Mouse (Mus musculus) midbrain, postnatal 0 days (tissue): ENCODE measurements at regions not wholly inside any gene's neighbourhood (a gene's known extent, or its start where the extent isn't known, plus 50 kb on each side); places are given as distances from the start of the nearest gene placed in this dataset.

Source experiments
- ATAC-seq: fragments of 200-750 bp; cut with Nextera tagmentation; 2 replicates; pipeline ENCODE4 v1.8.0; 2017; ENCODE audit warnings: moderate number of reproducible peaks, mild to moderate bottlenecking, moderate TSS enrichment, moderate library complexity; ENCODE audit not compliant: low FRiP score
- DNase-seq: peaks from one replicate; pipeline ENCODE4 v3.0.0-alpha.2; 2015; ENCODE audit warnings: low spot score
- H3K27ac ChIP-seq: fragments of 300-500 bp; sonication (generic); 2 replicates; pipeline ENCODE4 v1.5.1; 2014; ENCODE audit warnings: low read depth, mild to moderate bottlenecking, low read length, mixed read lengths
- H3K27me3 ChIP-seq: fragments of 300-500 bp; sonication (generic); 2 replicates; pipeline ENCODE4 v1.6.1; 2014; ENCODE audit warnings: low read length, control low read depth, mixed read lengths; ENCODE audit not compliant: insufficient read depth
- H3K36me3 ChIP-seq: fragments of 300-500 bp; sonication (generic); 2 replicates; pipeline ENCODE4 v1.6.1; 2014; ENCODE audit warnings: low read length, control low read depth, mixed read lengths; ENCODE audit not compliant: insufficient read depth
- H3K4me1 ChIP-seq: fragments of 300-500 bp; sonication (generic); 2 replicates; pipeline ENCODE4 v1.6.1; 2014; ENCODE audit warnings: mild to moderate bottlenecking, control low read depth, antibody characterized with exemption, low read length, mixed read lengths; ENCODE audit not compliant: insufficient read depth
- H3K4me2 ChIP-seq: fragments of 300-500 bp; sonication (generic); 2 replicates; pipeline ENCODE4 v1.6.1; 2014; ENCODE audit warnings: low read depth, mild to moderate bottlenecking, low read length, mixed read lengths; ENCODE audit not compliant: poor library complexity, severe bottlenecking
- H3K4me3 ChIP-seq: fragments of 300-500 bp; sonication (generic); 2 replicates; pipeline ENCODE4 v1.5.1; 2014; ENCODE audit warnings: low read depth, mild to moderate bottlenecking, low read length, moderate library complexity
- H3K9ac ChIP-seq: fragments of 300-500 bp; sonication (generic); replicated peaks from 2 replicates; pipeline ENCODE4 v1.6.1; 2014; ENCODE audit warnings: mild to moderate bottlenecking, low read length, moderate library complexity, mixed read lengths; ENCODE audit not compliant: poor library complexity, severe bottlenecking
- H3K9me3 ChIP-seq: fragments of 300-500 bp; sonication (generic); 2 replicates; pipeline ENCODE4 v1.6.1; 2016; ENCODE audit warnings: low read length, control low read depth
- CTCF ChIP-seq: IDR thresholded peaks from 2 replicates; pipeline ENCODE4 v1.5.1; 2016; ENCODE audit warnings: antibody characterized with exemption, mild to moderate bottlenecking
- WGBS: fragments of 180-500 bp; shearing (Covaris S2); extraction: QIAGEN DNeasy Blood & Tissue Kit; methylation state at CpG from one replicate; pipeline ENCODE4 v1.1.7; 2014; 5-methylcytosine and 5-hydroxymethylcytosine counted together

GRCm38 (mm10) chr3:143778161-143778560 is 426.9 kb downstream of the Lmo4 start:
- Histone ChIP-seq H3K9me3 (no peaks in the 10 kb centered on the region), H3K36me3 (no peaks in the 10 kb centered on the region), H3K27ac (no peak overlapping the region), H3K4me1 (no peaks in the 10 kb centered on the region), H3K4me3 (no peak overlapping the region), H3K9ac (no peak overlapping the region), H3K27me3 (no peaks in the 10 kb centered on the region), H3K4me2 (no peak overlapping the region)
- WGBS: 53% methylated on average over 2 of the region's 2 CpGs
- ATAC-seq: no peak
- no peak for DNase-seq
- TF ChIP-seq CTCF: no peak

- H3K27ac ChIP-seq: no peak overlapping the region
- no peaks in the 10 kb centered on the region for H3K27me3 ChIP-seq
- H3K4me1 ChIP-seq: no peaks in the 10 kb centered on the region
- H3K4me2 ChIP-seq: no peak overlapping the region
- ATAC-seq: no peak
- TF ChIP-seq CTCF: no peak
- no peak overlapping the region for H3K4me3 ChIP-seq
- no peaks in the 10 kb centered on the region for H3K9me3 ChIP-seq
- no peak for DNase-seq
- 93% methylated on average over 1 of the region's 1 CpGs for WGBS
- no peaks in the 10 kb centered on the region for H3K36me3 ChIP-seq
- no peak overlapping the region for H3K9ac ChIP-seq
Measured at GRCm38 (mm10) chr3:143759337-143759736, 445.7 kb downstream of the Lmo4 start.

GRCm38 (mm10) chr3:143753197-143753596 is 451.8 kb downstream of the Lmo4 start:
- no peak overlapping the region for H3K9ac ChIP-seq
- H3K4me1 ChIP-seq: no peaks in the 10 kb centered on the region
- no peaks in the 10 kb centered on the region for H3K27me3 ChIP-seq
- no peak for DNase-seq
- ATAC-seq: no peak
- no peak overlapping the region for H3K27ac ChIP-seq
- H3K4me2 ChIP-seq: no peak overlapping the region
- H3K9me3 ChIP-seq: no peaks in the 10 kb centered on the region
- H3K4me3 ChIP-seq: no peak overlapping the region
- TF ChIP-seq CTCF: no peak
- 92% methylated on average over 3 of the region's 3 CpGs for WGBS
- H3K36me3 ChIP-seq: no peaks in the 10 kb centered on the region

GRCm38 (mm10) chr3:143752660-143753059 is 452.4 kb downstream of the Lmo4 start:
- no peaks in the 10 kb centered on the region for H3K27me3 ChIP-seq
- TF ChIP-seq CTCF: peak; percentile 25; the same call in 1 of the 2 replicates
- ATAC-seq: no peak
- H3K4me3 ChIP-seq: no peak overlapping the region
- 87% methylated on average over 1 of the region's 1 CpGs for WGBS
- no peak overlapping the region for H3K27ac ChIP-seq
- no peak overlapping the region for H3K4me2 ChIP-seq
- DNase-seq: no peak
- H3K4me1 ChIP-seq: no peaks in the 10 kb centered on the region
- no peaks in the 10 kb centered on the region for H3K36me3 ChIP-seq
- no peak overlapping the region for H3K9ac ChIP-seq
- no peaks in the 10 kb centered on the region for H3K9me3 ChIP-seq

GRCm38 (mm10) chr3:143750128-143750527 is 454.9 kb downstream of the Lmo4 start:
- Histone ChIP-seq H3K9me3 (no peaks in the 10 kb centered on the region), H3K4me2 (no peak overlapping the region), H3K27ac (no peak overlapping the region), H3K4me1 (no peaks in the 10 kb centered on the region), H3K27me3 (no peaks in the 10 kb centered on the region), H3K4me3 (no peak overlapping the region), H3K36me3 (no peaks in the 10 kb centered on the region), H3K9ac (no peak overlapping the region)
- DNase-seq: peak; percentile 9
- no peak for ATAC-seq
- no peak for TF ChIP-seq CTCF
- 81% methylated on average over 4 of the region's 4 CpGs for WGBS

DNA sequence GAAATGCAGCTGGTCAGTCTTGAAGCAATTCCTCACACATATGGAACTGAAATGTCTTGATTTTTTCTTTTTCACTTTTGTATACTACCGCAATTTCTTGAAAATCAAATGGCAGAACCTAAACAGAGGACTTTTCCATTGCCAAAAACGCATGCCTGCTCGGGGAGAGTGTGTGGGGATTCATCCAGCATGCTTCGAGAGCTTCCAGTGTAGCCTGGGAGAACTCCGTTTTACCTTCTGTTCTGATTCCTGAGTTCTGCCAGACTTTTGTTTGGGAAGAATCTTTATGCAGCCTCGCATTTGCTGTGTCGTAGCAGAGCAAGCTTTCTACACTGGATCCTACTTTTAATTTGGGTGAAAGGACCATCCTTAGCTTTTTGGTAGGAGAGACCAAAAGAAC is 461.4 kb downstream of the Lmo4 start:
- H3K9me3 ChIP-seq: no peaks in the 10 kb centered on the region

More for the DNA sequence above, 461.4 kb downstream of the Lmo4 start:
- WGBS: 61% methylated on average over 7 of the region's 7 CpGs
- no peak for TF ChIP-seq CTCF
- no peak for ATAC-seq
- Histone ChIP-seq H3K4me2 (no peak overlapping the region), H3K36me3 (no peaks in the 10 kb centered on the region), H3K27ac (no peak overlapping the region), H3K27me3 (no peaks in the 10 kb centered on the region), H3K9ac (no peak overlapping the region), H3K4me3 (no peak overlapping the region), H3K4me1 (no peaks in the 10 kb centered on the region)
- DNase-seq: no peak
